Mouse (Mus musculus) liver, postnatal 0 days (tissue): ENCODE results near the gene Adamts17.

Source experiments
- CTCF ChIP-seq: sonication (generic); IDR thresholded peaks from 2 replicates; pipeline ENCODE4 v1.5.1; 2016; ENCODE audit warnings: antibody characterized with exemption, low read depth
- EP300 ChIP-seq: IDR thresholded peaks from 2 replicates; pipeline ENCODE4 v1.6.1; 2016; ENCODE audit warnings: antibody characterized with exemption, low read depth, mild to moderate bottlenecking

GRCm38 (mm10) chr7:66812289-66812688 lies 27.2 kb upstream of the Adamts17 start:
- TF ChIP-seq EP300 (no peak), CTCF (no peak)
